8 mouse cellular contexts compared by ENCODE assay signal in genomic region chr9:70140871-70141796, GRCm38 (mm10). TPM values are rescaled to one million over a fixed set of nuclear protein-coding genes. Genes with fewer than 3 reads are reported as not detected.
A peak's percentile ranks its signal among the peaks of the same experiment; 100 is the strongest.
DNase-seq lines count a peak whose midpoint lies in the region; ATAC-seq and TF ChIP-seq lines count a peak whose summit lies in the region.

No protein-coding gene starts in this region.

- H3K27ac ChIP-seq in ES-E14 (ENCODE audit: insufficient read depth, low read depth, low read length, poor library complexity, severe bottlenecking) = no peak overlapping the region
- peak overlapping the region; percentile 85 for H3K27ac ChIP-seq in hindbrain, embryonic 10.5 days

- peak overlapping the region; percentile 70 to 75 for H3K4me3 ChIP-seq in ES-E14 (ENCODE audit: insufficient read depth in 1 of 2, low read depth in 1 of 2, low read length in 2 of 2, poor library complexity in 1 of 2, severe bottlenecking in 1 of 2)
- peak overlapping the region; percentile 71 for H3K4me3 ChIP-seq in hindbrain, embryonic 10.5 days

- peaks cover 10 to 23% of the 10 kb centered on the region in 2 experiments; a peak in 3 of 4 replicates for H3K4me1 ChIP-seq in ES-E14 (ENCODE audit: control insufficient read depth in 2 of 2, insufficient read depth in 2 of 2, low read length in 2 of 2, poor library complexity in 1 of 2)
- peaks cover 58% of the 10 kb centered on the region for H3K4me1 ChIP-seq in hindbrain, embryonic 10.5 days (replicated peaks)

- DNase-seq in ES-E14 (ENCODE audit: low read depth, low spot score) = peak; percentile 82
- DNase-seq in cerebellum, adult 8-10 months = peak; percentile 2
- DNase-seq in hindbrain, embryonic 10.5 days (ENCODE audit: low spot score) = peak; percentile 60
- DNase-seq in layer of hippocampus, adult 9-10 months (ENCODE audit: low spot score) = peak; percentile 25
- peak; percentile 52 to 69 for DNase-seq in lung, adult 18-20 months
- DNase-seq in ovary, postnatal 36 days (ENCODE audit: low spot score) = peak; percentile 76
- peak; percentile 58 for DNase-seq in urinary bladder, postnatal 25 days (ENCODE audit: low spot score)

- under 1% methylated on average over 87 of the region's 87 CpGs for WGBS in hindbrain, embryonic 10.5 days

- in situ Hi-C loops in ES-E14 (cut with MboI; ENCODE audit: low sequenced_read_pairs in 2 of 2, unreplicated experiment in 2 of 2) = no loop called here

- H3K9ac ChIP-seq in ES-E14 (ENCODE audit: insufficient read depth, low read depth, low read length, poor library complexity, severe bottlenecking) = peak overlapping the region; percentile 63

- H3K36me3 ChIP-seq in ES-E14 (ENCODE audit: control insufficient read depth, insufficient read depth, low read length, poor library complexity, severe bottlenecking) = no peaks in the 10 kb centered on the region
- no peaks in the 10 kb centered on the region for H3K36me3 ChIP-seq in hindbrain, embryonic 10.5 days

- H3K9me3 ChIP-seq in ES-E14 (ENCODE audit: control insufficient read depth, insufficient read depth, low read depth, low read length) = no peaks in the 10 kb centered on the region
- H3K9me3 ChIP-seq in hindbrain, embryonic 10.5 days = no peaks in the 10 kb centered on the region

- peak; percentile 79 for ATAC-seq in frontal cortex, adult (ENCODE audit: low TSS enrichment)

- H3K27me3 ChIP-seq in hindbrain, embryonic 10.5 days (ENCODE audit: insufficient read depth, poor library complexity, severe bottlenecking) = peaks cover 51% of the 10 kb centered on the region

TF ChIP-seq in ES-E14, 5 proteins besides CTCF, POLR2A, EP300 and RAD21:
- TF ChIP-seq MAFK (IDR thresholded peaks at IDR 0.05; ENCODE audit: insufficient read depth, low read depth, low read length) (no peak), CHD2 (IDR thresholded peaks at IDR 0.05; ENCODE audit: low read depth, low read length) (no peak), ZC3H11A (IDR thresholded peaks at IDR 0.05; ENCODE audit: borderline replicate concordance, low read depth, low read length) (no peak), ZNF384 (IDR thresholded peaks at IDR 0.05; ENCODE audit: low read depth, low read length) (no peak), HCFC1 (IDR thresholded peaks at IDR 0.05; ENCODE audit: borderline replicate concordance, insufficient read depth, low read length) (no peak)
TF ChIP-seq in ES-E14: peak in this region for 0.

RNA-seq across cellular contexts. Expression of gene Fam81a, which starts 1.2 kb away (rescaled TPM):
- 5.3 and 5.7 TPM in 2 replicates for total RNA-seq in ES-E14 (2012; rRNA removed)
- polyA plus RNA-seq in hindbrain, embryonic 10.5 days (2016; fragmentation: Nextera tagmentation; extraction: Ambion mirVana) = 7.2 and 9.5 TPM in 2 replicates

Comparison
In these comparisons a context has a peak if more than half of its experiments do, and no peak if none do; other contexts are left out.
1. DNase-seq: peak in every context shown above with its lines; median percentile 82 in ES-E14; 76 in ovary, postnatal 36 days; 60 in lung, adult 18-20 months; 60 in hindbrain, embryonic 10.5 days; 58 in urinary bladder, postnatal 25 days; 25 in layer of hippocampus, adult 9-10 months; 2 in cerebellum, adult 8-10 months.